Mouse (Mus musculus): ENCODE data around the gene Svep1. TPM values are rescaled to one million over a fixed set of nuclear protein-coding genes. Genes with fewer than 3 reads are reported as not detected.

Svep1 gene
- 1.9 and 2.9 TPM in 2 replicates for polyA plus RNA-seq (2016; fragmentation: Nextera tagmentation; extraction: Ambion mirVana)

- Histone ChIP-seq H3K27ac (peak within 1 kb of the TSS; percentile 46; the same call in 1 of the 2 replicates), H3K4me2 (peak within 1 kb of the TSS; percentile 94), H3K9me3 (no peaks in the 10 kb centered on the region), H3K36me3 (replicated peaks) (no peaks in the 10 kb centered on the region), H3K4me3 (replicated peaks) (peak within 1 kb of the TSS; percentile 51), H3K4me1 (peaks cover 11% of the 10 kb centered on the region), H3K9ac (peak within 1 kb of the TSS; percentile 49), H3K27me3 (peaks cover 37% of the 10 kb centered on the region)
- WGBS: under 1% methylated on average over 47 of the region's 47 CpGs
- peak; percentile 67 for ATAC-seq (ENCODE audit: low FRiP score)
These were observed at the start of gene Svep1 for GRCm38 (mm10) chr4:58206115-58206945. Gene Svep1, minus strand, starts transcription at chr4:58206859.

- Histone ChIP-seq H3K27ac (no peak overlapping the region), H3K4me1 (no peaks in the 10 kb centered on the region), H3K27me3 (no peaks in the 10 kb centered on the region), H3K9me3 (no peaks in the 10 kb centered on the region), H3K4me3 (replicated peaks) (no peak overlapping the region), H3K36me3 (replicated peaks) (no peaks in the 10 kb centered on the region), H3K9ac (no peak overlapping the region), H3K4me2 (no peak overlapping the region)
- ATAC-seq (ENCODE audit: low FRiP score): no peak
- 42% methylated on average over 5 of the region's 5 CpGs for WGBS
These were observed 46.8 kb upstream of the Svep1 start for GRCm38 (mm10) chr4:58253410-58253809.

DNA sequence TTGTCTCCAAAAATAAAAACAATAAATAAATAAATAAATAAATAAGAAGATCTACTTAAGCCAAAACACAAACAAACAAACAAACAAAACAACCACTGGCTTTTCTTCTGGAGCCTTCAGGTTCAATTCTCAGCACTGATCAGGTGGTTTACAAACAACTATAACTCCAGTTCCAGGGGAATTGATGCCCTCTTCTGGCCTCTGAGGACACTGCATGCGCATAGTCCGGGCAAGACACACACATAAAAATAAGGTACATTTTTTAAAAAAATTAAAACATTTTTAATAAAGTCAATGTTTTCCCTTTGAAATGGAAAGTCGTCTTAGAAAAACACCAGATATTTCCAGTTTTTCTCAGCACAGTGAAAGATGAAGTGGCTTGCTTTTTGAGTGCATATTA is 45.7 kb upstream of the Svep1 start:
- Histone ChIP-seq H3K27ac (no peak overlapping the region), H3K4me1 (no peaks in the 10 kb centered on the region), H3K9me3 (no peaks in the 10 kb centered on the region), H3K9ac (no peak overlapping the region), H3K4me2 (no peak overlapping the region), H3K4me3 (replicated peaks) (no peak overlapping the region), H3K36me3 (replicated peaks) (no peaks in the 10 kb centered on the region), H3K27me3 (no peaks in the 10 kb centered on the region)
- WGBS: 90% methylated on average over 3 of the region's 3 CpGs
- ATAC-seq (ENCODE audit: low FRiP score): no peak

GRCm38 (mm10) chr4:58245544-58245943 is 38.9 kb upstream of the Svep1 start:
- Histone ChIP-seq H3K4me2 (no peak overlapping the region), H3K4me1 (no peaks in the 10 kb centered on the region), H3K36me3 (replicated peaks) (no peaks in the 10 kb centered on the region), H3K27ac (no peak overlapping the region), H3K27me3 (no peaks in the 10 kb centered on the region), H3K4me3 (replicated peaks) (no peak overlapping the region), H3K9ac (no peak overlapping the region), H3K9me3 (no peaks in the 10 kb centered on the region)
- ATAC-seq (ENCODE audit: low FRiP score): no peak
- WGBS: 100% methylated on average over 1 of the region's 1 CpGs

- Histone ChIP-seq H3K9ac (no peak overlapping the region), H3K4me1 (no peaks in the 10 kb centered on the region), H3K4me2 (no peak overlapping the region), H3K27ac (no peak overlapping the region), H3K4me3 (replicated peaks) (no peak overlapping the region), H3K27me3 (no peaks in the 10 kb centered on the region), H3K36me3 (replicated peaks) (no peaks in the 10 kb centered on the region), H3K9me3 (no peaks in the 10 kb centered on the region)
- ATAC-seq (ENCODE audit: low FRiP score): no peak
- 85% methylated on average over 7 of the region's 7 CpGs for WGBS
These were observed 33.8 kb upstream of the Svep1 start for GRCm38 (mm10) chr4:58240416-58240815.

GRCm38 (mm10) chr4:58235828-58236227 is 29.2 kb upstream of the Svep1 start:
- Histone ChIP-seq H3K9ac (no peak overlapping the region), H3K4me3 (replicated peaks) (no peak overlapping the region), H3K36me3 (replicated peaks) (no peaks in the 10 kb centered on the region), H3K4me1 (no peaks in the 10 kb centered on the region), H3K4me2 (no peak overlapping the region), H3K27me3 (no peaks in the 10 kb centered on the region), H3K9me3 (no peaks in the 10 kb centered on the region), H3K27ac (no peak overlapping the region)
- no peak for ATAC-seq (ENCODE audit: low FRiP score)
- 66% methylated on average over 6 of the region's 6 CpGs for WGBS

GRCm38 (mm10) chr4:58223499-58223898 is 16.8 kb upstream of the Svep1 start:
- H3K27ac ChIP-seq: no peak overlapping the region
- H3K36me3 ChIP-seq (replicated peaks): no peaks in the 10 kb centered on the region
- no peaks in the 10 kb centered on the region for H3K4me1 ChIP-seq
- no peaks in the 10 kb centered on the region for H3K27me3 ChIP-seq
- H3K9ac ChIP-seq: no peak overlapping the region
- H3K9me3 ChIP-seq: no peaks in the 10 kb centered on the region
- H3K4me2 ChIP-seq: no peak overlapping the region
- no peak overlapping the region for H3K4me3 ChIP-seq (replicated peaks)
- 99% methylated on average over 2 of the region's 2 CpGs for WGBS
- no peak for ATAC-seq (ENCODE audit: low FRiP score)

GRCm38 (mm10) chr4:58211374-58211773 is 4.7 kb upstream of the Svep1 start:
- H3K4me1 ChIP-seq: peaks cover 2% of the 10 kb centered on the region; the same call in 1 of the 2 replicates
- no peaks in the 10 kb centered on the region for H3K36me3 ChIP-seq (replicated peaks)
- H3K9ac ChIP-seq: no peak overlapping the region
- H3K27me3 ChIP-seq: peaks cover 20% of the 10 kb centered on the region
- no peak overlapping the region for H3K4me2 ChIP-seq
- ATAC-seq (ENCODE audit: low FRiP score): no peak
- H3K4me3 ChIP-seq (replicated peaks): no peak overlapping the region
- H3K9me3 ChIP-seq: no peaks in the 10 kb centered on the region
- H3K27ac ChIP-seq: no peak overlapping the region
- WGBS: 62% methylated on average over 6 of the region's 6 CpGs

- H3K4me3 ChIP-seq (replicated peaks): no peak overlapping the region
- WGBS: 62% methylated on average over 5 of the region's 5 CpGs
- no peak for ATAC-seq (ENCODE audit: low FRiP score)
- no peak overlapping the region for H3K27ac ChIP-seq
- H3K9ac ChIP-seq: no peak overlapping the region
- peaks cover 28% of the 10 kb centered on the region for H3K27me3 ChIP-seq
- peaks cover 9% of the 10 kb centered on the region for H3K4me1 ChIP-seq
- no peaks in the 10 kb centered on the region for H3K9me3 ChIP-seq
- H3K36me3 ChIP-seq (replicated peaks): no peaks in the 10 kb centered on the region
- H3K4me2 ChIP-seq: no peak overlapping the region
These were observed 4.0 kb upstream of the Svep1 start for GRCm38 (mm10) chr4:58210557-58211090.

DNA sequence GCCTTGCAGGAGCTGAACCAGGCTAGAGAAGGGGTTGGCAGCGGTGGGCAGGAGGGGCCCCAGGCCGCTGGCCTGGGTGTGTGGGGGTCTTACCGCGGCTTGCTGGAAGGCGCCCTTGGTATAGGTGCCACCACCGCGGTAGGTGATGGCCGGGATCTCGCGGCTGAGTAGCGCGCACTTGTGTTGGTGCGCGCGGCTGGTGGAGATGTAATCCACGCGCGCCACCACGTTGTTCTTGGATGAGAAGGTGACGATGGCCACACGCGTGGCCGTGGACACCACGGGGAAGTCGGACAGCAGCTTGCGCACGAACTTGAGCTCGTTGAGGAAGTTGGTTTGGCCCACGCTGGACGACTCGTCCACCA is 927 bp downstream of the Svep1 start:
- H3K9ac ChIP-seq: peak overlapping the region; percentile 49
- H3K9me3 ChIP-seq: no peaks in the 10 kb centered on the region
- H3K4me2 ChIP-seq: peak overlapping the region; percentile 94
- peaks cover 11% of the 10 kb centered on the region for H3K4me1 ChIP-seq
- H3K36me3 ChIP-seq (replicated peaks): no peaks in the 10 kb centered on the region
- 0% methylated on average over 31 of the region's 31 CpGs for WGBS
- peak; percentile 39; the same call in 1 of the 2 replicates for ATAC-seq (ENCODE audit: low FRiP score)
- H3K27ac ChIP-seq: no peak overlapping the region
- H3K4me3 ChIP-seq (replicated peaks): peak overlapping the region; percentile 51
- H3K27me3 ChIP-seq: peaks cover 37% of the 10 kb centered on the region

DNA sequence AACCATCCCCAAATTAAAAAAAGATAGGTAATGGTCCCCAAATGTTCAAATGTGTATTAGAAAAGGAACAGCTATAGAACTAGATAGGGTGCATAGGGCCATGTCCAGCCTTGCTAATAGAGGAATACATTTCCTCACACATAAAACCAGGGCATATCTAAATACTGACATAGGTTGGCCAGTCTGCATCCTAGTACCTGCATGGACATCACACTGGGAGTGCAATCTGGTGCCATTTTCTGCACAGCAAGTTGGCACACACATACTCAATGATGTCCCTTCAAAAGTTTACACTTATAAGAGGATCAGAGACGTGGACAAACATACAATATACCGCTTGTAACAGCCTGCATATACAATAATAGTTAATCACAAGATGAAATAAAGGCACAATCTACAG is 5.0 kb downstream of the Svep1 start:
- Histone ChIP-seq H3K4me3 (replicated peaks) (no peak overlapping the region), H3K9me3 (no peaks in the 10 kb centered on the region), H3K9ac (no peak overlapping the region), H3K27ac (no peak overlapping the region), H3K4me1 (peaks cover 11% of the 10 kb centered on the region), H3K36me3 (replicated peaks) (no peaks in the 10 kb centered on the region), H3K27me3 (peaks cover 20% of the 10 kb centered on the region), H3K4me2 (no peak overlapping the region)
- WGBS: 79% methylated on average over 2 of the region's 2 CpGs
- no peak for ATAC-seq (ENCODE audit: low FRiP score)

DNA sequence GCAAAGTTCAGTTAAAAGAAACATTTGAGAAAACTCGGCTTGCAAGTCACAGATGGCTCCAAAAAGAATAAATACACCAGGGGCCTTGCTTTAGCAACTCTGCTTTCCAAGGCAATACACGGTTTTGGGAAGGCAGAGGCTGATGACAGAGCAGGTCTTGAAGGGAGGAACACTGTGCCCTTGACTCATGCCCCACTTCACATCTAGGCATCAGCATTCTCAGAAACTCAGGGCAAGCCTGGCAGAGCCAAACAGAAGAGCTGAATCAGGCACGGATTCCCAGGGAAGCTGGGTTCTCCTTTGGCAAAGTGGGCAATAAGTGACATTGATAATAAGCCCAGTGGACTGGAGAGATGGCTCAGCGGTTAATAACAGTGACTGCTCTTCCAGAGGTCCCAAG is 5.8 kb downstream of the Svep1 start:
- H3K36me3 ChIP-seq (replicated peaks): no peaks in the 10 kb centered on the region
- H3K4me1 ChIP-seq: peaks cover 4% of the 10 kb centered on the region; the same call in 1 of the 2 replicates
- no peak overlapping the region for H3K27ac ChIP-seq
- no peak overlapping the region for H3K9ac ChIP-seq
- no peak overlapping the region for H3K4me2 ChIP-seq
- ATAC-seq (ENCODE audit: low FRiP score): no peak
- peaks cover 12% of the 10 kb centered on the region for H3K27me3 ChIP-seq
- 71% methylated on average over 4 of the region's 4 CpGs for WGBS
- H3K9me3 ChIP-seq: no peaks in the 10 kb centered on the region
- no peak overlapping the region for H3K4me3 ChIP-seq (replicated peaks)

GRCm38 (mm10) chr4:58197230-58197629 is 9.4 kb downstream of the Svep1 start:
- no peaks in the 10 kb centered on the region for H3K27me3 ChIP-seq
- no peaks in the 10 kb centered on the region for H3K4me1 ChIP-seq
- H3K4me3 ChIP-seq (replicated peaks): no peak overlapping the region
- ATAC-seq (ENCODE audit: low FRiP score): no peak
- no peak overlapping the region for H3K27ac ChIP-seq
- H3K4me2 ChIP-seq: no peak overlapping the region
- no peak overlapping the region for H3K9ac ChIP-seq
- H3K36me3 ChIP-seq (replicated peaks): no peaks in the 10 kb centered on the region
- 86% methylated on average over 4 of the region's 4 CpGs for WGBS
- no peaks in the 10 kb centered on the region for H3K9me3 ChIP-seq

Measured in forebrain, embryonic 12.5 days (tissue).